Mouse (Mus musculus) ES-Bruce4 (cell line): Measurements from ENCODE around the gene Spata9.

Experiments
- CTCF ChIP-seq: IDR thresholded peaks from one replicate; pipeline ENCODE4 v1.8.1; 2011; ENCODE audit warnings: low read depth, low read length
- POLR2A ChIP-seq: IDR thresholded peaks from one replicate; pipeline ENCODE4 v1.8.1; 2011; ENCODE audit warnings: low read length; ENCODE audit not compliant: insufficient read depth

DNA sequence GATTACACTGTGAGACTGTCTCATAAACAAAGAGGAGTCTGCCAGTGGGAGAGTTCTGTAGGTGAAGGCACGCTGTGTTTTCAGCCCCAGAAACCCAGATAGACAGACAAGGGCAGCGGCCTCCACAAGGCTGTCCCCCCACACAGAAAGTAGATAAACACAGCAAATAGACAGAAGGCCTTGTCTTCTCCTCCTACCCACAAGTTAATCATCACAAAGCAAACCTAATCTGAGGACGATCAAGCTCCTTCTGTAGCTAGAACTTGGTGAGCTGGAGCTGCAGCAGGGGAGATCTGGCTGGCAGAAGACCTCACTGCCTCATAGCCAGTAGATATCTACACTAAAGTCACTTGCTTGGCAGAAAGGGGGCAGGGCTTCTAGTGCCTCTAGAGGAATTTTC lies 36.3 kb downstream of the Spata9 start:
- TF ChIP-seq CTCF (no peak), POLR2A (no peak)
